Mouse (Mus musculus) left cerebral cortex, adult 9 months (tissue): ENCODE results near the gene Lrfn4.

Experiments
- DNase-seq, 2 experiments: peaks; one replicate each; pipeline ENCODE4 v3.0.0; 2022; ENCODE audit warnings: low spot score in 2 of 2

Lrfn4 gene

DNA sequence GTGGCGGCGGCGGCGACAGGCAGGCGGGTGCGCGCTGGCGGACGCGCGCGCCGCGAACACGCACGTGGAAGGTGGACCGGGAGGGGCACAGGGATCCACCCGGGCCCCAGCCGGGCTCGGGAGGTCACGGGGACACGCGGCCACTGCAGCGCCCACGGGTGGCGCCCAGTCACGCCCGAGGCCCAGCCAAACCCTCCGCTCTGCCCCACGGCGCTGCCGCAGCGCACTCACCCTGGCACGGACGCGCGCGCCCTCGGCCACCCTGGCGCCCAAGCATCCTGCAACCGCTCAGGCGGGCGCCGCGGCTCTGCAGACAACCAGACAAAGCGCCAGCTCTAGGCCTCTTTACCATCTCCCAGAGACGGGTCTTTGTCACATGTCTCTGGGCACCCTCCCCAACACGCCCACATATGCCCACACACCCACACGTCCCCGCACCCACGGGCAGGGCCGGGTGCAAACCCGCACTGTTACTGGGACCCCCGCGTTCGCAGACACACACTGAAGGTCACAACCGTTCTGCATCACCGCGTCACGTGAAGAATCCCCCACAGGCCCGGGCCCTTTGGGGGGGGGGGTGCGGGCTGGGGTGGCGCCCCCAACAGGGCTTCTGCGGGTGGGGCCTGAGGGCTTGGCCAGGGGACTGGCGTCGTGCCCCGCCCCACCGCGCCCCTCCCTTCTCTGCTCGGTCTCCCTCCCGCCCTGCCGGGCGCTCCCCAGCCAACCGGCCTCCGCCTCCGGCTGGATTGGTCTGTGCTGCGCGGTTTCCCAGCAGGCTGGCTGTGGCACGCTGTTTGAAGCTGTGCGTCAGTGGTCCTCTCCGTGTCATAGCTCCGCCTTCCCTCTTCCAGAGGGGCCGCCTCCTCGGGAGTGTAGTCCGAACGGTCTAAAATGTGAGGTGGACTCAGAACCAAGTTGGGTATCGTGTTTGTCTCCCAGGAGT is at the start of gene Lrfn4:
Gene Lrfn4, minus strand, starts transcription at position 517 of the 943 bp plus-strand sequence.
- DNase-seq = peak; percentile 83 to 90

DNA sequence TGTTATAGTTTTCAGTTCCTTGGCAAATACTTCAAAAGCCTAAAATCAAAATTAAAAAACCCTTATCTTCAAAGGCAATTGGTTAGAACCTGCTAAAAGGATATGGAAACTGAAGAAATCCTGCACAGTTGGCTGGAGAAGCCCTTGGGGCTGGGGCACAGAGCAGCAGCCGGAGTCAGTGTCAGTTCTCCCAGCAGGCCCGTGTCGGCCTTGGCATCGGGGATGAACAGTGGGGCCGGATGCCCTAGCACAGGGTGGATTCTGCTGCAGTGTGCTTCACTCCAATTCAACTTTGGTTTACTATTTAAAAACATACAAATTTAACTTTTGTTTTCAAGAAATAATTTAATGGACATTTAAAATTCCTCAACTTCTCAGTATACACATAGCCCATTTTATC is 42.7 kb upstream of the Lrfn4 start:
- DNase-seq = no peak

DNA sequence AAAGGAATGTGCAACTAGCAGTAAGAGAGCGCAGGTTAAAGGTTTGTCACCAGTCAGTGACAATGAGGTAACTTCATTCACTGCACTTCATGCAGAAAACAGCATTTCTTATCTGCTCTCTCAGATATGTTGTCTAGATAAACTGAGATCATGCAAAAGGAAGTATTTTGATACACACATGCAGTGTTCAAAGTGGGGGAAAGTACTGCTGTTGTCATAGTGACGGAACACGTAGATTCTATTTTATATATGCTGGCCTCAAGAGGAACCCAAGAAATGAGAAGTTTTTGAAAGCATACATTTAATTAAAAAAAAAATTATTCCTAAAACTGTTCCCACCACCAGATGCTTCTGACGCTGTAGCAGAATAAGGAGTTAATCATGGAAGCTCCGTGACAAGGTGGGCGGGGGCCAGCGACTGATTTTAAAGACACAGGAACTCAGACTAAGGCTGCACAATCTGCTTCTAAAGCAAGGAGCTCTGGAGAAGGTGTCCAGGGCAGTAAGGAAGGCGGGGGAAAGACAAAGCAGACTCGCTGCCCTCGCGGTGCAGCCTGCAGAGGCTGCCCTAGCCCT is 31.5 kb upstream of the Lrfn4 start:
- peak in 1 of 2 experiments; percentile 76 for DNase-seq

DNA sequence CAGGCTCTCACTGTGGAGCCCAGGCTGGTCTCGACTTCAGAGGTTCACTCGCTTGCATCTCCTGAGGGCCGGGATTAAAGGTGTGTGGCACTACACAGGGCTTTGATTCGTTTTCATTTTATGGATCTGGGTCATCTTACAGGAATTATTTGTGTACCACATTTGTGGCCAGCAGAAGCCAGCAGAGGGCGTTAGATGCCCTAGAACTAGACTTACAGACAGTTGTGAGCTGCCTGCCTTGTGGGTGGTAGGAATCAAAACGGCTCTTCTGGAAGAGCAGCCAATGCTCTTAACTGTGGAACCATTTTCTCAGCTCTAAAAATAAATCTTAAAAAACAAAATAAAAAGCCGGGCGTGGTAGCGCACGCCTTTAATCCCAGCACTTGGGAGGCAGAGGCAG is 28.8 kb upstream of the Lrfn4 start:
- peak in 1 of 2 experiments; percentile 89 for DNase-seq

DNA sequence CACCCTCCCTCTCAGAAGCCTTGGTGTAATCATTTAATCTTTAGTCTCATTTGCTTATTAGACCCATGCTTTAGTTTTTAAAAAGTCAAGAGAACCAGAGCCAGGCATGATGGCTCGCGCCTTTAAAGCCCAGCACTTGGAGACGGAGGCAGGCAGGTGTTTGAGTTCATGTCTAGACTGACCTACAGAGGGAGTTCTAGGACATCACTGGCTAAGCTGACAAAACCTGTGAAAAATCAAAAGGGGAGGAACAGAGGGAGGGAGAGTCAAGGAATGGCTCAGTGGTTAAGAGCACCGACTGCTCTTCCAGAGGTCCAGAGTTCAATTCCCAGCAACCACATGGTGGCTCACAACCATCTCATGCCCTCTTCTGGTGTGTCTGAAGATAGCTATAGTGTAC is 20.5 kb upstream of the Lrfn4 start:
- no peak for DNase-seq

DNA sequence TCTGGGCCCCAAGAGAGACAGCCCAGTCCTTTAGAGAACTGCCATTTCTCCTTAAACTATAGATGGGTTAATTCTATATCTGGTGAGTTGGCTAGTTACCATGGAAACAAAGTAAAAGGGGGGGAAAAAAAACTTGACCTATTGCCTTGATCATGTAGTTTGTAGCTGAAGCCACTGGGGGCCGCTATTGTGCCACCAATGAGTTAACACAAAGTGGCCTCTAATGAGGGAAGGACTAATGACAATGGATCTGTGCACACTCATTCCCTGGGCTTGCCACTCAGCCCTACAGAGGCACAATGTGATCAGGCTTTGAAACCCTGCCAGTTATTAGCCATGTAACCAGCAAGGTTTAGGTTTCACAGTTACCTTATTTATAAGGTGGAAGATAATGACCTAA is 13.4 kb upstream of the Lrfn4 start:
- peak in 1 of 2 experiments; percentile 75 for DNase-seq

DNA sequence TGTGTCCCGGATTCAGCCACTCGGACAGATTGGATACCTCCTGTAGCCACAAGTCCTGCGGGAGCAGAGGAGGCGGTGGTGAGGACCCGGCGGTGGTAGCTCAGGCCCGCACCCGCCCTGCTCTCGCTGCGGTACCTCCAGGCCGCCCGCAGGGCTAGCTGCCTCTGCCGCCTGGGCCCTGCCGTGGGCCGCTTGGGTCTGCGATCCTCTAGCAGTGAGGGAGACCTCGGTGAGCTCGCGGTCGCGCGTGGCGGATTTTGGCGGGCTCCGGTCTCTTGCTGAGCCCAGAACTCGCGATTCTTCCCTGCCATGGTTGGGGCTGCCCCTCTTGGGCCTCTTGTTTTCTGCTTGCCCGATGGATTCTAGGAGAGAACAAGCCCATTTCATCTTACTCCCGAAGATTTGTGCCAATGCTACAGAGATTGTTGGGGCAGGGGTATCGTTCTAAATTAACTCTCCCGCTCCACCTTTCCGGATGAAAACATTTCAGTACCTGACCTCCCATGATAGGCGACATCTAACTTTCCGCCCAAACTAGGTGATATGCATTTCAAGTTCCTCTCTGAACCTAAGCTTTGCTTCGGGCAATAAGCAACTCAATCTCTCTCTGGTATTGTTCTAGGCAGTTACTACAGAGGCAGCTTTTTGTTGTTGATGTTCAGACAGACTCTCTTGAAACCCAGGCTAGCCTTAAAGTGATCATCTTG is 10.5 kb upstream of the Lrfn4 start:
- no peak for DNase-seq

DNA sequence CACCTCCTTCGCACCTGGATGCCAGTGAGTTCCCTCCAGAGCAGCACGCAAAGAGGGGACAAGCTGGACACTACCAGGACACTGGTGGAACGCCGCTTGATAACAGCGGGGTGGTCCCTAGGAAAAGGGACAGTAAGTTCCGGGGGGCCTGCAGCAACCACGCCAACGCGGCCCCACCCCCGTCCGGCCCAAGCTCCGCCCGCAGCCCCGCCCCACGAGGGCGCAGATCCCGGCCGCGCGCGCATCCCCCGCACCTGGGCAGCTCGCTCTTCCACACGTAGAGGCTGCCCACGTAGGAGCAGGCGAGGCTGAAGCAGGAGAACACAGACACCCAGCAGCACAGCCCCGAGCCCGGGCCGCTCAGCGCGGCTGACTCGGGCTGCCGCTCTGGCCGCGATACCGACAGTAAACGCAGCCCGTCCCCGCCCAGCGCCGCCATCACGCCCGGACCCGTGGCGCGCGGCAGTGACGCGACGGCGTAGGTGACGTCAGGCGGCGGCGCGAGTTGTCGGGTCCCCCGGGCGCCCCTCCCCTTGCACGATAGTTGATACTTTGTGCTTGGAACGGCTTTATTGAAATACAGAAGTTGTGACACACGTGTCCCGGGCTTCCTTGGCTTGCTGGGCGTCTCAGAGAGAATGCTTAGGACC is 9.8 kb upstream of the Lrfn4 start, which contains the start of gene Rce1:
Gene Rce1, minus strand, starts transcription at position 463 of the 650 bp plus-strand sequence.
- peak in 1 of 2 experiments; percentile 86 for DNase-seq

DNA sequence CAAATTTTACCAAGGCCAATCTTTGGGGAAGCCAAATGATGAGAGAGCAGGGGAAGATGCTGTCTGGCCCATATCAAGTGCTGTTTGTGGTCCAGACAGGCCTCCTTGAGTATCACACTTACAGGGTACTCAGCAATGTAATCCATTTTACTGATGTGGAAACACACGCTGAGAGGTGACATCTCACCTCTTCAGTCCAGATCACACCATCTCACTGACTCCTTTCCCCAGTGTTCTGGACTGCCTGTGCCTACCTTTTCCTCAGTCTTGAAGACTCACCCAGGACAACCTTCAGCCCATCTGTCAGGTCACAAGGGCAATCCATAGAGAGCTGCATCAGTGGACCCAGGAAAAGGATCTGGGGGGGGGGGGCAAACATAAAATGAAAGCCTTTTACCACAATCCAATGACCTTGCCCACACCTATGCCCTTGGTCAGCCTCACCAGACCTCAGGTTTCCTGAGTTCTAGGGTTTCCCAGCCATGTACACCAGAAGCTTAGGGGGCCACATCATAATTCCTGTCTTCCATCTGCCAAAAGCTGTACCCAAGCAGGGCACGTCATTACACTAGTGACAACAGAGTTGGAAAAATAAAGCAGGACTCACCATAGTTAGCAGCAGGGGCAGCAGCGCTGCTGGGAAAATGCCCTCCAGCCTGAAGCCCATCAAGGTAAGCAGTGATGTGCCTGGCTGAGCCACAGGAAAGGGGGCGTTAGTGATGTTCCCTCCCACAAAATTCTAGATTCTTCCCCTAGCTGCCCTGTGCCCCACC is 9.1 kb upstream of the Lrfn4 start:
- DNase-seq = no peak

DNA sequence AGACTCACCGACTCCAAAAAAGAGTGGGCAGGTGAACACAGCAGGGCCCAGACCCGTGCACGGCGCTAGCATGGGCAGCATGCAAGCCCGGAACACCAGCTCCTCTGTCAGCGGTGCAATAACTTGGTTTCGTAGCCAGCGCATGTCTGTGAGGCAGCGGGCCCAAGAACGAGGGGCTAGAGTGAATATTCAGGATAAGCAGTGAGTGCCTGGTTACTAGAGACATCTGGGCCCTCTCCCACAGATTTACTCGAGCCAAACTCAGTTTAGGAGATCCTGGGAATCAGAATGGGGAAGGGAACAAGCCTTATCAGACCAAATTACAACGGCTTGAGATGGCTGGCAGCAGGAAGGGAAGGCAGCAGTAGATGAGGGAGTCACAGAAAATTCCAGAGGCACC is 8.5 kb upstream of the Lrfn4 start:
- DNase-seq = no peak

DNA sequence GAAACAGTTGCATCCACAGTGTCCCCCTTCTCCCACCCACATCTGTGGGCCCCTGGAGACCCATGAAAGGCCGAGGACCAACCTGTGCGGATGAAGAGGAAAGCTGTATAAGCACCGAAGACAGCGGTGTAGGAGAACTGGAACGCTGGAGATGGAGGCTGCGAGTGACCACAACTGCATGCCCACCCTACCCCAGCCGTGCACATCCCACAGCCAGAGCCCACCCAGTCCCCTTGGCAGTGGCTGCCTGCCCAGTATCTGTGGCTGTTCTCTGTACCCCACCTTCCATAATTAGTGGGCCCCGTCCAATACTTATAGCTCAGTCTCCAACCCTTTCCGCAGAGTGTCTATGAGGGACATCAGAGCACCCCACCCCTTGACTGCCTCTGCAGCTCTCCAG is 8.0 kb upstream of the Lrfn4 start:
- no peak for DNase-seq

DNA sequence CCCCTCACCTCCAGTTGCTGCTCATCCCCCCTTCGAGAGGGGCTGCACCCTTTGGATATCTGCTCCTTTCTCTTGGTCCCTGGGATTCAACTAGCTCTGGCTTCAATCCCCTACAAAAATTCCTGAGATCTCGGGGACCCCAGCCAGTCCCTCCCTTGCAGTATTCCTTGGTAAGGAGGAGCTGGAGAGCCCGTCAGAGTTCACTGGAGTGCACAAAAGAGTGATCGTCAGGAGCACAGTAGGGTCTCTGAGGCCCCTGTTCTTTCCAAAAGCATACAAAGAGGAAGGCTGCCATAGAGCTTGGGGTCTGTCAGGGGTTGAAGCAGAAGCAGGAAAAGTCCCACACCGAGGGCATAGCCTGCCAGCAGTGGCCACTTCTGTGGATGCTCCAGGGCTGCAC is 7.3 kb upstream of the Lrfn4 start:
- no peak for DNase-seq

DNA sequence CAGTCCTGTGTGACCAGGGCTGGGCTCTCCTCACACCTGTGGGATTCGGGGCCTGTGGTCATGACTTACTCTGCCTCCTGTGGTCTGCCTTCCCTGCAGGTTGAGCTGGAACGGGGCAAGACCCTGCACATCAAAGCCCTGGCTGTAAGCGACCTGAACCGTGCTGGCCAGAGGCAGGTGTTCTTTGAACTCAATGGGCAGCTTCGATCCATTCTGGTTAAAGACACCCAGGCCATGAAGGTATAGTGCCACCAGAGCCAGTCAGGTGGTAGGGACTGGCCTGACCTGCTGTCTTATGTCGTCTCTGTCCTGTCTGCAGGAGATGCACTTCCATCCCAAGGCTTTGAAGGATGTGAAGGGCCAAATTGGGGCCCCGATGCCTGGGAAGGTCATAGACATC is 5.3 kb upstream of the Lrfn4 start:
- DNase-seq = no peak

DNA sequence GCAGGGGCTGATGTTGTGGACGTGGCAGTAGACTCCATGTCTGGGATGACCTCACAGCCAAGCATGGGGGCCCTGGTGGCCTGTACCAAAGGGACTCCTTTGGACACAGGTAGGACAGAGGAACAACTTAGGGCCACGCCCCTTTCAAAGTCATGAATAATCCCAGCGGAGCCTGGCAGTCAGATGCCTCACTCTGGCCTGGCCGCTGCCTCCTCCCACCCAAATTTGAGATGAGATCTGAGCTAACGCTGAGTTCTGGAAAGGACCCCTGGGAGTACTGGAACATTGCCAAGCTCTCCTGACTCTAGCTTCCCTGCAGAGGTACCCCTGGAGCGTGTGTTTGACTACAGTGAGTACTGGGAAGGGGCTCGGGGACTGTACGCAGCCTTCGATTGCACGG is 4.0 kb upstream of the Lrfn4 start:
- no peak for DNase-seq

DNA sequence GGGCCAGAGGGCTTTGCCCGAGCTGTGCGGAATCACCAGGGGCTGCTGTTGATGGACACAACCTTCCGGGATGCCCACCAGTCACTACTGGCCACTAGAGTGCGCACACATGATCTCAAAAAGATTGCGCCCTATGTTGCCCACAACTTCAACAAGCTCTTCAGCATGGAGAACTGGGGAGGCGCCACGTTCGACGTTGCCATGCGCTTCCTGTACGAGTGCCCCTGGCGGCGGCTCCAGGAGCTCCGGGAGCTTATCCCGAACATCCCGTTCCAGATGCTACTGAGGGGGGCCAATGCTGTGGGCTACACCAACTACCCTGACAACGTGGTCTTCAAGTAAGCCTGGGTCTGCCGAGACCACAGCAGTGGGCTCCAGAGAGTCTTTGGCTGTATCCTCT is 2.7 kb upstream of the Lrfn4 start:
- no peak for DNase-seq

DNA sequence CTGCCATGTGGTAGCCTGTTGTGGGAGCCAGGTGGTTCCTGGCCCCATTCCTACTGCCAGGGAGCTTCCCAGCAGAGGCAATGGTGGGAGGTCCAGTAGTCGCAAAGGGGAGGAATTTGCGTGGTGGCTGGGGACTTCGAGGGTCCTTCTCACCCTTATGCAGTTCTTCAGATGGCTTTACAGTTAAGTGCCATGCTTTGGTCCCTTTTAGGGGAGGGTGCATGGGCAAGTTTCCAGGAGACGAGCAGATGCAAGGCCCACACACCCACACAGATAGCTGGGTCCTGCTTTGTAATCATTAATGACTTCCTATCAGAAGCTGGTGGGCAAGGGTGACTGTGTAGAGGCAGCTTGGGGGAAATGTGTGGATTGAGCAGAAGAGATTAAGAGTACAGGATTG is 1.1 kb upstream of the Lrfn4 start:
- no peak for DNase-seq

DNA sequence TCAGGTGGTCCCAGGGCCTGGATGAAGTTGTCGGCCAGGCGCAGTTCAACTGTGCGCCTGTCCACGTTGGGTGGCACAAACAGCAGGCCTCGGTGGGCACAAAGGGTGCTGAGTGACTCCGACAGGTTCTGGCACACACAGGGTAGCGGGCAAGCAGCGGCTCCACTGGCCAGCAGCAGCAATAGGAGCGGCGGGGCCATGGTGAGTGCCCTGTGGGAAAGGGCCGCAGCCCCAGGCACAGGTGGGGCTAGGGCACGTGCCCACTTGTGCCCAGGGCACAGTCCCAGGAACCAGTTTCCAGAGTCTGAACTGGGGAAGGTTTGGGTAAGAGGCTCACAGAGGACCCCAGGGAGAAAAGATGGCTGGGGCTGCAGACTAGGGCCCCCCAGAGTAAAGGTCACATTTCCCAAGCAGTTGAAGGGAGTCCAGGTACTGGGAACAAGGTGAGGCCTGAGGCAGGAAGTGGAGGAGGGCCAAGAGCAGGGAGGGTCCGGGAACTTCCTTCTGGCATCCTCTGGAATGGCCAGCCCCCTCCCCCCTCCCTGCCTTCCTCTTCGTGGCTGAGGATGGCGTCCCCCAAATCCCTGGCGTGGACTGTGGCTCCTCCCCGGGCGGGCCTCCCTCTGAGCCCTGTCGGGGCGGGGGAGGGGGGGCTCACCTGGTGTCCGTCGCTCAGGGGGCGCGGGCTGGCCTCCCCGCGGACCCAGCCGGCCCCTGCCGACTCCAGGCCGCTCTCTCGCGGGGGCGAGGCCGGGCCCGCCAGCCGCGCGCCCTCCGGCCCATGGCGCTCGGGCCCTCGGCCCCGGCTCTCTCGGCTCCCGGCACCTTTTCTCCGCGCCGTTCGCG is 939 bp downstream of the Lrfn4 start:
- DNase-seq = no peak

DNA sequence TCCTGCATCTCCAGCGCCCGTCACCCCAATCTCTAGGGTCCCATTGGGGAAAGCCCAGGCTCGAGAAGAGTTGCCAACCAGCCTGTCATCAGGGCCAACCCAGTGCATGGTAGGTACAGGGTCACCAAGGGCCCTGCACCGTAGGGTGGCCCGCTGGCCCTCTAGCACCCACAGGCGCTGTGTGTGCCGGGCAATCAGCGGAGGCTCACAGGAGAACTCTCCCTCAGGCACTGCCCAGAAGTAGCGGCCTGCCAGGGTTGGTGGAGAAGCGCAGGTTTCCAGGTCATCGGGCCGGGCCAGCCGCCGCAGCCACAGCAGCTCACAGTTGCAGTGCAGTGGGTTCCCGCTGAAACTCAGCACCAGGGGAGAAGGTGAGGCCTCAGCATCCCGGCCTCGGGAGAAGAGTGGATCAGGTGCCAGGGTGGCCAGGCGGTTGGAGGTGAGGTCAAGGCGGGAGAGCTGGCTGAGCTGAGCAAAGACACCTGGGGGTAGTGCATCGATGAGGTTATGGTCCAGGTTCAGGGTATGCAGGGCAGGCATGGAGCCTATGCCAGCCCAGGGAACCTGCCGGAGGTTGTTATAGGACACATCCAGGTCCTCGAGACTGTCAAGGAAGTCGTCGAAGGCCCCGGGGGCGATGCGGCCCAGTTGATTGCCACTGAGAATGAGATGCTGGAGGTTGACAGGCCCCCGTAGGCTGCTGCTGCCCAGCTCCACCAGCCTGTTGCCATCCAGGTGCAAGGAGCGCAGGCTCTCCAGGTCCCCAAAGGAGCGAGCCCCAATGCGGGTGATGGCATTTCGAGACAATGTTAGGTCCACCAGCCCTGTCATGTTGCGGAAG is 1.8 kb downstream of the Lrfn4 start:
- no peak for DNase-seq

DNA sequence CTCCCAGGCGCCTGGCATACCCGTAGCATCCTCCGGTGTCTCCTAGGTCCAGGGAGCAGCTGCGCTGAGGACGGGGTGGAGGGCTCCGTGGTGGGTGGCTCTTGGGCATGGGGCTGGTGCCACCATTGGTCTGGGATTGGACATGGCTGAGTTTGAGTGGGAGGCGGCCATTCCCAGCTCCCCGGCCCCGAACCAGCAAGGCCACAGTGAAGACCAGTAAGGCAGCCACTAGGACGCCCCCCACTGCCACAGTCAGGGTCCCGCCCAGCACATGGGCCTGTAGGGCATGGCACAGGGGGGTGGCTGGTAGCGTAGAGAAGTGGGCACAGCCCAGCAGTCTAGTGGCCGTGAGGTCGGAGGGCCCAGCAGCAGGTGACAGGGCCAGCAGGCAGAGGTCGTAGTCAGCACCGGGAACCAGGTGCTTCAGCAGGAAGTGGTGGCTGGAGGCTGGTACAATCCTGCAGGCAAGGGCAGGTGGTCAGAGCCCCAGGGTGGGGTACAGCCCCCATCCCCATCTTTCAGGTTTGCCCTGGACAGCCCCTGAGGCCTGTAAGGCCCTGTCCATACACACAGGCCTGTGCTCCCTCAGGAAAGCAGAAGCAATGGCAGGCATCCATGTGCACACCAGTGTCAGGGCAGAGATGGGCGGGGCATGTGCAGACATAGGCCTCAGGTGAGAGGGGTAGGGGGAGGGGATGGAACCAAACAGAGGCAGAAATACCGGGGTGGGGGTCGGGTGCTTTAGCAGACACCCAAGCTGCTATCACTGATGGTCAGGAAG is 3.1 kb downstream of the Lrfn4 start:
- no peak for DNase-seq
